Mouse (Mus musculus) bone marrow macrophage, adult 2 months (primary cell): Measurements from ENCODE around the gene Proser3.

Experiments used
- CTCF ChIP-seq: IDR thresholded peaks from 2 replicates; pipeline ENCODE4 v1.5.1; 2012; ENCODE audit warnings: low read depth, mild to moderate bottlenecking, low read length, moderate library complexity
- POLR2A ChIP-seq: IDR thresholded peaks from 2 replicates; pipeline ENCODE4 v1.6.1; 2012; ENCODE audit warnings: mild to moderate bottlenecking, low read depth, low read length, borderline replicate concordance

DNA sequence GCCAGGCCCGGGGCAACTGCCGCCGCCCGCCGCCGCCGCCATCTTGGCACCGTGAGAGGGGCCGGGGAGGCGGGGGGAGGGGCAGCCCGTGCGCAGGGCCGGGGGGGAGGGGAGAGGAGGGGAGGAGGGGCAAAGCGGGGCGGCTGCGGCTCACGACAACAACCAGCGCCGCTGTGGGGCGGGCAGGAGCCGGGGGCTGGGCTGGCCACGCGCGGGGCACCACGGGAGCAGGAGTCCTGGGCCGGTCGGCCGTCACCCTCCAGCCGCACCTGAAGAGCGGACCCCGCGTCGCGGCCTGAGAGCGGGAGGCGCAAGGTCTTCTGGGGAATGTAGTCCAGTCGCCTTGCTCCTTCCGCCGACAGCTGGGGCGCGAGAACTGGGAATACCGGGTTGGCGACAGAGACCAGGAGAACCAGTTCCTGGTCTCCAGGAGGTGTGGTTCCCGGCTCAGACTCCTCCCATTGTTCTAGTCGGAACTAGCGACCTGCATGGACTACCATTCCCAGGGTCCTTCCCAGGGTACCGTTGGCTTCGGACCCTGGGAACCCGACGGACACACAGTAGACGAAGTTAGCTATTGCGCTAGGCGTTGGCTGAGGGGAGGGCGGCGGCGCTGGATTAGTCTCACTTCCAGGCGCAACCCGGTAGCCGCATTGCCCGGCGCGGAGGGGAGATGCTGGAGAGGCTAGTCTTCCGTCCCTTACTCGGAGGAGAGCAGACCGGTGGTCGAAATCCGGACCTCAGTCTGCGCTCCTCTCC lies 36.8 kb upstream of the Proser3 start, which contains the start of gene Kmt2b:
- TF ChIP-seq CTCF = no peak
- 0 out of 2 replicates have a peak, but pooled peaks have one; percentile 19 for TF ChIP-seq POLR2A
